Mouse (Mus musculus) lung, embryonic 15.5 days (tissue): ENCODE results near the gene Hist2h2be. TPM values are rescaled to one million over a fixed set of nuclear protein-coding genes. Genes with fewer than 3 reads are reported as not detected.
A peak's percentile ranks its signal among the peaks of the same experiment; 100 is the strongest.
"Not testable (repeated sequence)": the region's sequence is repeated elsewhere in the genome, so short reads cannot be mapped to it uniquely, and the experiment has no call there.

Experiments used
- ATAC-seq: fragments of 200-750 bp; cut with Nextera tagmentation; 2 replicates; pipeline ENCODE4 v1.8.0; 2017; ENCODE audit warnings: moderate number of reproducible peaks, borderline replicate concordance; ENCODE audit not compliant: low FRiP score, low TSS enrichment; ENCODE audit errors: extremely low read depth
- H3K27ac ChIP-seq: fragments of 300-500 bp; sonication (generic); 2 replicates; pipeline ENCODE4 v1.5.1; 2015; ENCODE audit warnings: moderate library complexity, mild to moderate bottlenecking, inconsistent platforms
- H3K27me3 ChIP-seq: fragments of 300-500 bp; sonication (generic); 2 replicates; pipeline ENCODE4 v1.6.1; 2015; ENCODE audit warnings: inconsistent platforms
- H3K36me3 ChIP-seq: fragments of 300-500 bp; sonication (generic); 2 replicates; pipeline ENCODE4 v1.6.1; 2015; ENCODE audit warnings: inconsistent platforms
- H3K4me1 ChIP-seq: fragments of 300-500 bp; sonication (generic); 2 replicates; pipeline ENCODE4 v1.6.1; 2015; ENCODE audit warnings: inconsistent platforms
- H3K4me2 ChIP-seq: fragments of 300-500 bp; sonication (generic); 2 replicates; pipeline ENCODE4 v1.6.1; 2015; ENCODE audit warnings: inconsistent platforms, mild to moderate bottlenecking, moderate library complexity
- H3K4me3 ChIP-seq: fragments of 300-500 bp; sonication (generic); 2 replicates; pipeline ENCODE4 v1.5.1; 2015; ENCODE audit warnings: mild to moderate bottlenecking, inconsistent platforms
- H3K9ac ChIP-seq: fragments of 300-500 bp; sonication (generic); 2 replicates; pipeline ENCODE4 v1.6.1; 2015; ENCODE audit warnings: inconsistent platforms
- H3K9me3 ChIP-seq: fragments of 300-500 bp; sonication (generic); 2 replicates; pipeline ENCODE4 v1.6.1; 2016; ENCODE audit warnings: inconsistent platforms
- WGBS: fragments of 180-500 bp; shearing (Covaris S2); methylation state at CpG from one replicate; pipeline ENCODE4 v1.1.7; 2015; 5-methylcytosine and 5-hydroxymethylcytosine counted together
- polyA plus RNA-seq: library from polyadenylated mRNA; unstranded; fragments of >200 nt; fragmentation: Nextera tagmentation; extraction: Ambion mirVana; gene quantifications from 2 replicates; pipeline ENCODE4 v1.2.1, GENCODE M21; 2015

Gene Hist2h2be
- polyA plus RNA-seq, result 7.2 and 7.4 TPM in 2 replicates

DNA sequence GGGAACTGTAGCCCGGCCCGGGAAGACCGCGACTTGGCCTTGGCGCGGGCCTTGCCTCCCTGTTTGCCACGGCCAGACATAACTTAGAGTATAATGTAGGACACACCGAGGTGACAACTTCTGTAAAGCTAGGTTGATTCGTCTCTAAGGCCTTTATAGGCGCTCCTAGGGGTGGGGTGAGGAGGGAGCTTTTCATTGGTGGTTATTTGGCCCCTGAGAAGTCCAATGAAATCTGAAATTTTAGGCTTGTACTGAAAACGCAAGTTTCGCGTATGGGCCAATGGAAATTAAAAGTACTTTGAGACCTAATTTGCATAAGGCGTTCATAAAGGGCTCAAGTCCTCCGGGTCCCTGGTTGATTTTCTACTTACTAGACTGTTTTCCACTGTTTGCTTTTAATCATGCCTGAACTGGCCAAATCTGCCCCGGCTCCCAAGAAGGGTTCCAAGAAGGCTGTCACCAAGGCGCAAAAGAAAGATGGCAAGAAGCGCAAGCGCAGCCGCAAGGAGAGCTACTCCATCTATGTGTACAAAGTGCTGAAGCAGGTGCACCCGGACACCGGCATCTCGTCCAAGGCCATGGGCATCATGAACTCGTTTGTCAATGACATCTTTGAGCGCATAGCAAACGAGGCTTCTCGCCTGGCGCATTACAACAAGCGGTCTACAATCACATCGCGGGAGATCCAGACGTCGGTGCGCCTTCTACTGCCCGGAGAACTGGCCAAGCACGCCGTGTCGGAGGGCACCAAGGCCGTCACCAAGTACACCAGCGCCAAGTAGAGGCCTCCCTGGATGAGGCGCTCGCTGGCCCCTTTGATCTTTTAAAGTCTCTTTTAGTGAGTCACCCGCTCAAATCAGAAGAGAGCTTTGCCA, at the start of gene Hist2h2be, which contains the start of gene Hist2h2ac:
Gene Hist2h2be (plus strand): TSS at position 355 of the 875 bp plus-strand sequence.
Gene Hist2h2ac (minus strand): TSS at position 116 of the 875 bp plus-strand sequence.
- Histone ChIP-seq H3K9me3 (no peaks in the 10 kb centered on the region), H3K27me3 (no peaks in the 10 kb centered on the region), H3K36me3 (no peaks in the 10 kb centered on the region), H3K9ac (peak within 1 kb of the TSS; percentile 90), H3K4me2 (peak within 1 kb of the TSS; percentile 89), H3K27ac (peak within 1 kb of the TSS; percentile 97), H3K4me1 (peaks cover 27% of the 10 kb centered on the region), H3K4me3 (peak within 1 kb of the TSS; percentile 55)
- peak; percentile 93 for ATAC-seq
- under 1% methylated on average over 43 of the region's 43 CpGs for WGBS

DNA sequence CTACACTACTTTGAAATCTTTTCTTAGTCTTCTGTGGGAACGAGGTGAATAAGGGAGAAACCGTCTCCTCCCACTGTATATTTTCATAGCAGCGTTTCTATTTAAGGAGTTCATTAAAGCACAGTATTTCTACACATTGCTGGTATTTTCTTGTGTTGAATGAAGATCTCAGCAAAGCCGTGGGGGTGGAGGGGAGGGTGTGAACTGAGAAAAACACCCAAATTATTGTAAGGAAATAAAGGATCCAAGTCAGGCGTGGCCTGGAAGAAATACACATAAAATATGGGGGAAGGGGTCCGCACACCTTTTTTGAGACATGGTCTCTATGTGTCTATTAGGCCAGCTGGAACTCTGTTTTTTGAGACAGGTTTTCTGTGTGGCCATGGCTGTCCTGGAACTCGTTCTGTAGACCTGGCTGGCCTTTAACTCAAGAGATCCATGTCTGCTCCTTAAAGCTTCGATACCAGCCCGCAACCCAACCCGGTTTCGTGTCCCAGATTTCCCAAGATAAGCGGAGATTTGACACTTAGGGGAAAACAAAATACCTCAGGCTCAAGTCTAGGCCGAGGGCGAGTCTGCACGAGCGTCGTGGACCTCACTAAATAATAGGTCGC, 49.2 kb upstream of the Hist2h2be start:
- no peaks in the 10 kb centered on the region for H3K27me3 ChIP-seq
- H3K4me3 ChIP-seq, result peak overlapping the region; percentile 97
- H3K9ac ChIP-seq, result peak overlapping the region; percentile 76
- peaks cover 37% of the 10 kb centered on the region for H3K4me1 ChIP-seq
- peak; percentile 24; the same call in 1 of the 2 replicates for ATAC-seq
- H3K4me2 ChIP-seq, result peak overlapping the region; percentile 85
- peaks cover 23% of the 10 kb centered on the region for H3K36me3 ChIP-seq
- H3K9me3 ChIP-seq, result no peaks in the 10 kb centered on the region
- WGBS, result 10% methylated on average over 18 of the region's 18 CpGs
- peak overlapping the region; percentile 98 for H3K27ac ChIP-seq

DNA sequence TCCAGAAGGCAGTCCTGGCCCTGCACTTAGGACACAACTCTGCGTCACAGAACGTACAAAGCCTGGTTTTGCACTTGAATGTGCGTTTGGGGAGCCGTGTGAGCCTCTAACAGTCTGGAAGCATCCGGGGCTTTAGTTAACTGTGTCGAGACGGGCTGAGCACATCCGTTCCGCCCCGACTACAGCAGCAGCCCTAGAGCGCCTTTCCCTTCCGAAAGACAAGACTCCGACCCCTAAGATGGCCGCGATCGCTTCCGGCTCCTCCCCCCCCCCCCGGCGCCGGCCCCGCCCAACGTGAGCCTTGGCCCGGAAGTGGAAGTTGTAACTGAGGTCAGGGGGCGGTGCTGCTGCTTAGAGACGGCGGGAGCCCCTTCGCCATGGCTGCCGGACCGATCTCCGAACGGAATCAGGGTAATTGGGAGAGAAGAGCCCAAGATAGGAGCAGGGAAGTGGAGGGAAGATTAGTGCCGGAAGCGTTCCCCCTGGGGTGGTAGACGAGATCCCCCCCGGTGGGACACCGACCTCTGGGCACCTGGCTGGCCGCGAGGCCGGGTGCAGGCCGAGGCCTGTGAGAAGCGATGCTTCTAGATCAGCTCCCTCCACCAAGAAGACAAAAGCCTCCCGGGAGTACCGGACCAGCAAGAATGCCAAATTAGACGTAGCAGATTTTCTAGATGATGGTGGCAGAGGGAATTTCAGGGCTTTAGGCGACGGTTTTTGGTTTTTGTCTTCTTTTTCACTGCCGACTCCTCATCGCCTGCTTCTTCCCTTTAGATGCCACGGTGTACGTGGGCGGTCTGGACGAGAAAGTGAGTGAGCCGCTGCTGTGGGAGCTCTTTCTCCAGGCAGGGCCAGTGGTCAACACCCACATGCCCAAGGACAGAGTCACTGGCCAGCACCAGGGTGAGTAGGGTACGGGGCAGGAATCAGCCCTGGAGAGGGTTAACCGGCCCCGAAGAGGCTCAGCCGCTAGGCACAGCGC, 48.4 kb upstream of the Hist2h2be start, which contains the start of gene Sf3b4:
Gene Sf3b4 (plus strand): TSS at position 136 of the 982 bp plus-strand sequence.
- peaks cover 37% of the 10 kb centered on the region for H3K4me1 ChIP-seq
- H3K4me2 ChIP-seq, result peak within 1 kb of the TSS; percentile 85
- peak within 1 kb of the TSS; percentile 98 for H3K27ac ChIP-seq
- no peaks in the 10 kb centered on the region for H3K27me3 ChIP-seq
- peak; percentile 93 for ATAC-seq
- peak within 1 kb of the TSS; percentile 85 for H3K9ac ChIP-seq
- WGBS, result under 1% methylated on average over 51 of the region's 58 CpGs
- peak within 1 kb of the TSS; percentile 97 for H3K4me3 ChIP-seq
- H3K9me3 ChIP-seq, result no peaks in the 10 kb centered on the region
- H3K36me3 ChIP-seq, result peaks cover 28% of the 10 kb centered on the region

DNA sequence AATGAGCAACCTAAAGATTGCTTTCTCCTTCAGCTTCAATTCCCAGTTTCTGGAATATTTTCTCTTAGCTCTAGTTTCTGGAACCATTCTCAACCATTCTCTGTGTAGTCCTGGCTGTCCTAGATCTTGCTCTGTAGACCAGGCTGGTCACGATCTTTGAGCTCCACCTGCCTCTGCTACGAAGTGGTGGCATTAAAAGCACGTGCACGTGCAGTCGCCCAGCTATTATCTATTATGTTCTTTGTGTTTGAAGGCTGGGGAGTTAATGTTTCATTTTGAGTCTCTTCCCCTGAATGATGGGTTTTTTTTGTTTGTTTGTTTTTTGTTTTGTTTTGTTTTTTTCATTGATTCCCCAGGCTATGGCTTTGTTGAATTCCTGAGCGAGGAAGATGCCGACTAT, 47.7 kb upstream of the Hist2h2be start:
- peaks cover 34% of the 10 kb centered on the region for H3K36me3 ChIP-seq
- 30% methylated on average over 7 of the region's 7 CpGs for WGBS
- H3K4me3 ChIP-seq, result peak overlapping the region; percentile 97
- no peaks in the 10 kb centered on the region for H3K27me3 ChIP-seq
- H3K9me3 ChIP-seq, result no peaks in the 10 kb centered on the region
- no peak for ATAC-seq
- peak overlapping the region; percentile 85 for H3K4me2 ChIP-seq
- peaks cover 37% of the 10 kb centered on the region for H3K4me1 ChIP-seq
- H3K9ac ChIP-seq, result peak overlapping the region; percentile 85
- no peak overlapping the region for H3K27ac ChIP-seq

DNA sequence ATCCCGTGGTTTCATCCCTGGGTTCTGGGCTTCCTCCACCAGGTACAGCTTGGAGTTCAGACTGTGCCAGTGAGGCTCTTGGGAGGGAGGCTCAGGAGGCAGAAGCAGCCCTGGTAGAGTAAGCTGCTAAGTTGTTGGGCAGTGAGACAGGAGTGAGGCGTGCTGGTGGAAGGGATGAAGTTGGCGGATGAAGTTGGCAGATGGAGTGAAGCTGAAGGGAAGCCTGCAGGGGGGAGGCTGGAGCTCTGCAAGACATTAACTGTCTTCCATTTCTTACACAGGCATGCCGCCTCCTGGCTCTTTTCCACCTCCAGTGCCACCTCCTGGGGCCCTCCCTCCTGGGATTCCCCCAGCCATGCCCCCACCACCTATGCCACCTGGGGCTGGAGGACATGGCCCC, 46.9 kb upstream of the Hist2h2be start:
- H3K9ac ChIP-seq, H3K9me3 ChIP-seq, H3K4me3 ChIP-seq, H3K27me3 ChIP-seq, ATAC-seq, H3K27ac ChIP-seq: not testable (repeated sequence)
- 77% methylated on average over 4 of the region's 4 CpGs for WGBS
- H3K4me1 ChIP-seq, result peaks cover 37% of the 10 kb centered on the region
- H3K36me3 ChIP-seq, result peaks cover 38% of the 10 kb centered on the region
- peak overlapping the region; percentile 85 for H3K4me2 ChIP-seq

DNA sequence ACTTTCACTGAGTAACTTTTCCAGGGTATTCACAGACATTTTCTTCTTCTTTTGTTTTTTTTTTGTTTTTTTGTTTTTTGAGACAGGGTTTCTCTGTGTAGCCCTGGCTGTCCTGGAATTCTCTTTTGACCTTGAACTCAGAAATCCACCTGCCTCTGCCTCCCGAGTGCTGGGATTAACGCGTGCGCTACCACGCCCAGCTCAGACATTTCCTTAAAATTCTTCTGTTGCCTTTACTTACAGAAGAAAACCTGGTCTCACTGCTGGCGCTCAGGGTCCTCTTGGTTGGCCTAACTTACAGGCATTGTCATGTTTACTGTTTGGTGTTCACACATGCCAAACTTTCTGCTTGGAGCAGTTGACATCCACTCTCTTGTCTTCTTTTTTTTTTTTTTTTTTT, 45.7 kb upstream of the Hist2h2be start:
- WGBS, result 94% methylated on average over 6 of the region's 6 CpGs
- Histone ChIP-seq H3K36me3 (peaks cover 38% of the 10 kb centered on the region), H3K9ac (no peak overlapping the region), H3K27me3 (no peaks in the 10 kb centered on the region), H3K4me3 (no peak overlapping the region), H3K9me3 (no peaks in the 10 kb centered on the region), H3K4me1 (peaks cover 36% of the 10 kb centered on the region), H3K27ac (no peak overlapping the region), H3K4me2 (no peak overlapping the region)
- no peak for ATAC-seq

DNA sequence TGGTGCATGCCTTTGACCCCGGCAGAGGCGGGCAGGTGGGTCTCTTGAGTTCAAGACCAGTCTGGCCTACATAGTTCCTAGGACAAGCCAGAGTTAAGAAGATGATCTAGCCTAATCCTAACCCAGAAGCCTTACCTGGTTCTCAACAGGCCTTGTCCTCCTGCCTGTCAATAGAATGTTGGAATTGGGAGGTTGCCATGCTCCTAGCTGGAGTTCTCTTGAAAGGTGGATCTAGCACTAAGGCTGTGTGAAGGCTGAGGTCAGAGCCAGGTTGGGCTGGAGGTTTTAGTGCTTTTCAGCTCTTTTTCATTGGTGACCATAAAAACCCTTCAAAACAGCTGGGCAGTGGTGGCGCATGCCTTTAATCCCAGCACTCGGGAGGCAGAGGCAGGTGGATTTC, 42.5 kb upstream of the Hist2h2be start:
- H3K36me3 ChIP-seq, result peaks cover 38% of the 10 kb centered on the region

DNA sequence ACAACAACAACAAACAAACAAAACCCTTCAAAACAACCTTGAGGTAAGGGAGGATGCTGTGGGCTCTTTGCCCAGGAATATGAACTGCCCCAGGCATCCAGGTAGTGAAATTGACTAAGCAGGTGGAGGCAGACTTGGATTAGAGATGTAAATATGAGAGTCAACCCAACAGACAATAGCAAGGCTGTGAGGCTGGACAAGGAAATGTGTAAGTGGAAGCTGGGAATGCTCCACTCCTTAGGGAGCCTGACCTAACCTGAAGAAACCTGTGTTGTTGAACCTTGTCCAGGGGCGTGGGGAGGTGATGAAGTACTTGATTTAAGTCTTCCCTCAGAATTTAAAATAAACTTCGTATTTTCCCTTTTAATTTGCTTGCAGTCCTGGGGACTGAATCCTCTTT, 42.0 kb upstream of the Hist2h2be start:
- Histone ChIP-seq H3K4me3 (no peak overlapping the region), H3K4me2 (no peak overlapping the region), H3K27ac (no peak overlapping the region), H3K27me3 (no peaks in the 10 kb centered on the region), H3K9ac (no peak overlapping the region), H3K4me1 (peaks cover 31% of the 10 kb centered on the region), H3K9me3 (no peaks in the 10 kb centered on the region), H3K36me3 (peaks cover 38% of the 10 kb centered on the region)
- WGBS, result 84% methylated on average over 2 of the region's 2 CpGs
- no peak for ATAC-seq

More for the DNA sequence above, 42.5 kb upstream of the Hist2h2be start:
- no peaks in the 10 kb centered on the region for H3K9me3 ChIP-seq
- no peak overlapping the region for H3K27ac ChIP-seq
- 91% methylated on average over 4 of the region's 4 CpGs for WGBS
- peaks cover 35% of the 10 kb centered on the region for H3K4me1 ChIP-seq
- H3K9ac ChIP-seq, result no peak overlapping the region
- no peak for ATAC-seq
- no peaks in the 10 kb centered on the region for H3K27me3 ChIP-seq
- no peak overlapping the region for H3K4me3 ChIP-seq
- no peak overlapping the region for H3K4me2 ChIP-seq

DNA sequence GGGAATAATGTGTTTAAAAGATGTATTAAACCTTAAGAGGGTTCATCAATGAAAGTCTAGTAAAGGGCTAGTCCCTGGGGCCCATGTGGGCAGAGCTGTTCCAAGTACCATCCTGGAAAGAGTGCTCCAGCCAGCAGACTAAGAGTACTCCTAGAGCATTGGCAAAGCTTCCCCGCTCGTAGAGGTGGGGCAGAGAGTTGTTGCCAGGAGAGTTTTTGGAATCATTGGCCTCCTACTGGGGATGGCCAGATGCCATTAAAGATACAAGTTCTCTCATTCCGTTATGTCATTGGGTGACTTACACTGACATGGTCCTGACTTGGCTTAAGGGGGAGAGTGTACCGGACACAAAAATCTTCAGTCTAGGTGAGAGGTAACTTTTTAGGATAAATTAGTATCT, 41.4 kb upstream of the Hist2h2be start:
- 50% methylated on average over 4 of the region's 4 CpGs for WGBS

DNA sequence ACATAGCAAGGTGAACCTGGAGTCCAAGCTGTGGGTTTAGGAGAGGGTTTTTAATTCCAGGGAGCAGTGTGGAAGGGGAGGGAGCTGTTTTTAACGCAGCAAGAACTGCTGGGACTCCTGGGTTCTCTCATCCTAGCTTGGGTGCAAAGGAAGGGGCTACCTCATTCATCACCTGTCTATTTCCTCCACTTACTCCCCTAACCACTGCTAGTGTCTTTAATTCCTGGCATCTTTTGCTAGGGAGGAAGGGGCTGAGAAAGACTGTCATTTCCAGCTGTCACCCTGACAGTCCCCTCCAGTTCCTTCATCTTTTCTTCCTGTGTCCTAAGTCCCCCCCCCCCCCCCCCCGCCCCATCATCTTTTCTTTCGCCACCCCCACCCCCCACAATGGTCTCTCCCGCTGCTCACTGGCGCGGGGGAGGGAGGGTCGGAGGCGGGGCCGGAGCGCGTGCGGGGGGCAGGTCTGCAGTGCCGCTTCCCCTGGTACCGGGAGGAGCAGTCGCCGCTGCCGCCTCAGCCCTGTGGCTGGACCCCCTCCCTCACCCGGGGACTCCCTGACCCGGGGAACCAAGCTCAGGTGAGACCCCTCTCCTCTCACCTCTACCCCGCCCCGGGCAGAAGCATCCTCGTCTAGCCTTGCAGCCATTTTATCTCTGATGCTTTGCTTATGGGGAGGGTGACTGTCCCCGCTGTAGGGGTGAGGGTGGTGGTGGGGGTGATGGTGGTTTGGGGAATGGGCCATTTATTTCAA, 40.0 kb upstream of the Hist2h2be start, which contains the start of gene Sv2a:
Gene Sv2a (plus strand): TSS at position 425 of the 751 bp plus-strand sequence.
- Histone ChIP-seq H3K27me3 (no peaks in the 10 kb centered on the region), H3K4me2 (peak within 1 kb of the TSS; percentile 81), H3K9me3 (no peaks in the 10 kb centered on the region), H3K9ac (peak within 1 kb of the TSS; percentile 58), H3K4me3 (peak within 1 kb of the TSS; percentile 52), H3K4me1 (peaks cover 17% of the 10 kb centered on the region), H3K36me3 (peaks cover 22% of the 10 kb centered on the region), H3K27ac (no peak within 1 kb of the TSS)
- WGBS, result 1% methylated on average over 19 of the region's 23 CpGs
- ATAC-seq, result peak; percentile 56

More for the DNA sequence above, 41.4 kb upstream of the Hist2h2be start:
- no peaks in the 10 kb centered on the region for H3K27me3 ChIP-seq
- ATAC-seq, result no peak
- H3K36me3 ChIP-seq, result peaks cover 31% of the 10 kb centered on the region
- H3K9me3 ChIP-seq, result no peaks in the 10 kb centered on the region
- H3K27ac ChIP-seq, result no peak overlapping the region
- H3K9ac ChIP-seq, result no peak overlapping the region
- peaks cover 25% of the 10 kb centered on the region for H3K4me1 ChIP-seq
- H3K4me3 ChIP-seq, result no peak overlapping the region
- H3K4me2 ChIP-seq, result no peak overlapping the region
